Mouse (Mus musculus): ENCODE measurements around the gene Olfr671. TPM values are rescaled to one million over a fixed set of nuclear protein-coding genes. Genes with fewer than 3 reads are reported as not detected.

The Olfr671 gene
- not detected for polyA plus RNA-seq (2014; fragmentation: Illumina TruSeq; extraction: RNeasy Lipid Tissue Mini Kit (QIAGEN cat#74804); ENCODE audit: low read depth, low replicate concordance)

GRCm38 (mm10) chr7:104979026-104979425 lies at the start of gene Olfr671:
TSS of gene Olfr671 (minus strand) at chr7:104979126.

GRCm38 (mm10) chr7:105028360-105028759 lies 49.4 kb upstream of the Olfr671 start, which contains the start of gene Olfr675:
TSS of gene Olfr675 (minus strand) at chr7:105028460.

GRCm38 (mm10) chr7:105001929-105002328 lies 23.0 kb upstream of the Olfr671 start, which contains the start of gene Olfr672:
TSS of gene Olfr672 (minus strand) at chr7:105002029.

GRCm38 (mm10) chr7:104962520-104962919 lies 16.4 kb downstream of the Olfr671 start, which contains the start of gene Olfr670:
TSS of gene Olfr670 (minus strand) at chr7:104962620.

GRCm38 (mm10) chr7:104933940-104934339 lies 45.0 kb downstream of the Olfr671 start, which contains the start of gene Olfr669:
TSS of gene Olfr669 (plus strand) at chr7:104934240.

GRCm38 (mm10) chr7:104927957-104928356 lies 51.0 kb downstream of the Olfr671 start, which contains the start of gene Olfr668:
TSS of gene Olfr668 (minus strand) at chr7:104928057.

Other genes starting within 250 kb of the Olfr671 start
- not detected for gene Usp17le, start 201.7 kb downstream of the Olfr671 start, polyA plus RNA-seq (2014; fragmentation: Illumina TruSeq; extraction: RNeasy Lipid Tissue Mini Kit (QIAGEN cat#74804); ENCODE audit: low read depth, low replicate concordance)
- gene Usp17lb, start 136.5 kb downstream of the Olfr671 start, polyA plus RNA-seq (2014; fragmentation: Illumina TruSeq; extraction: RNeasy Lipid Tissue Mini Kit (QIAGEN cat#74804); ENCODE audit: low read depth, low replicate concordance): not detected
- not detected for gene Usp17la, start 122.1 kb downstream of the Olfr671 start, polyA plus RNA-seq (2014; fragmentation: Illumina TruSeq; extraction: RNeasy Lipid Tissue Mini Kit (QIAGEN cat#74804); ENCODE audit: low read depth, low replicate concordance)
- gene Olfr665, start 101.1 kb downstream of the Olfr671 start, polyA plus RNA-seq (2014; fragmentation: Illumina TruSeq; extraction: RNeasy Lipid Tissue Mini Kit (QIAGEN cat#74804); ENCODE audit: low read depth, low replicate concordance): not detected
- not detected for gene Olfr666, start 83.2 kb downstream of the Olfr671 start, polyA plus RNA-seq (2014; fragmentation: Illumina TruSeq; extraction: RNeasy Lipid Tissue Mini Kit (QIAGEN cat#74804); ENCODE audit: low read depth, low replicate concordance)
- gene Olfr667, start 57.6 kb downstream of the Olfr671 start, polyA plus RNA-seq (2014; fragmentation: Illumina TruSeq; extraction: RNeasy Lipid Tissue Mini Kit (QIAGEN cat#74804); ENCODE audit: low read depth, low replicate concordance): not detected
- not detected for gene Olfr668, start 51.1 kb downstream of the Olfr671 start, polyA plus RNA-seq (2014; fragmentation: Illumina TruSeq; extraction: RNeasy Lipid Tissue Mini Kit (QIAGEN cat#74804); ENCODE audit: low read depth, low replicate concordance)
- gene Olfr669, start 44.9 kb downstream of the Olfr671 start, polyA plus RNA-seq (2014; fragmentation: Illumina TruSeq; extraction: RNeasy Lipid Tissue Mini Kit (QIAGEN cat#74804); ENCODE audit: low read depth, low replicate concordance): not detected
- gene Olfr670, start 16.5 kb downstream of the Olfr671 start, polyA plus RNA-seq (2014; fragmentation: Illumina TruSeq; extraction: RNeasy Lipid Tissue Mini Kit (QIAGEN cat#74804); ENCODE audit: low read depth, low replicate concordance): not detected
- gene Olfr672, start 22.9 kb upstream of the Olfr671 start, polyA plus RNA-seq (2014; fragmentation: Illumina TruSeq; extraction: RNeasy Lipid Tissue Mini Kit (QIAGEN cat#74804); ENCODE audit: low read depth, low replicate concordance): not detected
- gene Olfr675, start 49.3 kb upstream of the Olfr671 start, polyA plus RNA-seq (2014; fragmentation: Illumina TruSeq; extraction: RNeasy Lipid Tissue Mini Kit (QIAGEN cat#74804); ENCODE audit: low read depth, low replicate concordance): not detected
- gene Olfr676, start 53.6 kb upstream of the Olfr671 start, polyA plus RNA-seq (2014; fragmentation: Illumina TruSeq; extraction: RNeasy Lipid Tissue Mini Kit (QIAGEN cat#74804); ENCODE audit: low read depth, low replicate concordance): not detected
- gene Olfr677, start 72.2 kb upstream of the Olfr671 start, polyA plus RNA-seq (2014; fragmentation: Illumina TruSeq; extraction: RNeasy Lipid Tissue Mini Kit (QIAGEN cat#74804); ENCODE audit: low read depth, low replicate concordance): not detected
- gene Olfr678, start 85.3 kb upstream of the Olfr671 start, polyA plus RNA-seq (2014; fragmentation: Illumina TruSeq; extraction: RNeasy Lipid Tissue Mini Kit (QIAGEN cat#74804); ENCODE audit: low read depth, low replicate concordance): not detected
- not detected for gene Olfr679, start 102.1 kb upstream of the Olfr671 start, polyA plus RNA-seq (2014; fragmentation: Illumina TruSeq; extraction: RNeasy Lipid Tissue Mini Kit (QIAGEN cat#74804); ENCODE audit: low read depth, low replicate concordance)
- not detected for gene Olfr680-ps1, start 113.7 kb upstream of the Olfr671 start, polyA plus RNA-seq (2014; fragmentation: Illumina TruSeq; extraction: RNeasy Lipid Tissue Mini Kit (QIAGEN cat#74804); ENCODE audit: low read depth, low replicate concordance)
- not detected for gene Olfr681, start 137.7 kb upstream of the Olfr671 start, polyA plus RNA-seq (2014; fragmentation: Illumina TruSeq; extraction: RNeasy Lipid Tissue Mini Kit (QIAGEN cat#74804); ENCODE audit: low read depth, low replicate concordance)
- not detected for gene Olfr683, start 167.9 kb upstream of the Olfr671 start, polyA plus RNA-seq (2014; fragmentation: Illumina TruSeq; extraction: RNeasy Lipid Tissue Mini Kit (QIAGEN cat#74804); ENCODE audit: low read depth, low replicate concordance)
- gene Olfr684, start 184.5 kb upstream of the Olfr671 start, polyA plus RNA-seq (2014; fragmentation: Illumina TruSeq; extraction: RNeasy Lipid Tissue Mini Kit (QIAGEN cat#74804); ENCODE audit: low read depth, low replicate concordance): not detected
- gene Olfr685, start 206.9 kb upstream of the Olfr671 start, polyA plus RNA-seq (2014; fragmentation: Illumina TruSeq; extraction: RNeasy Lipid Tissue Mini Kit (QIAGEN cat#74804); ENCODE audit: low read depth, low replicate concordance): not detected
- gene Olfr686, start 228.4 kb upstream of the Olfr671 start, polyA plus RNA-seq (2014; fragmentation: Illumina TruSeq; extraction: RNeasy Lipid Tissue Mini Kit (QIAGEN cat#74804); ENCODE audit: low read depth, low replicate concordance): not detected

Data from testis, adult 10 weeks (tissue).